Mouse (Mus musculus): ENCODE data around the gene Fam114a1.
A peak's percentile ranks its signal among the peaks of the same experiment; 100 is the strongest.

The Fam114a1 gene

GRCm38 (mm10) chr5:64992540-64992939, 22.7 kb downstream of the Fam114a1 start:
- no peaks in the 10 kb centered on the region for H3K36me3 ChIP-seq (ENCODE audit: insufficient read depth, low read length)
- peak; percentile 21 for TF ChIP-seq CTCF (conservative IDR thresholded peaks at IDR 0.05; ENCODE audit: low read length)
- no peak for TF ChIP-seq POU5F1 (IDR thresholded peaks at IDR 0.05; ENCODE audit: borderline replicate concordance, low read length)
- TF ChIP-seq NANOG (IDR thresholded peaks at IDR 0.05; ENCODE audit: borderline replicate concordance, low read length) = no peak
- H3K4me1 ChIP-seq (replicated peaks; ENCODE audit: low read depth, low read length) = no peaks in the 10 kb centered on the region
- H3K27me3 ChIP-seq (ENCODE audit: insufficient read depth, low read length) = no peaks in the 10 kb centered on the region
- H3K4me3 ChIP-seq (replicated peaks; ENCODE audit: low read length) = no peak overlapping the region
- peaks cover under 1% of the 10 kb centered on the region; the same call in 1 of the 2 replicates for H3K9me3 ChIP-seq (ENCODE audit: low read length)

- Histone ChIP-seq H3K4me3 (replicated peaks; ENCODE audit: low read length) (no peak overlapping the region), H3K36me3 (ENCODE audit: insufficient read depth, low read length) (no peaks in the 10 kb centered on the region), H3K9me3 (ENCODE audit: low read length) (peaks cover 3% of the 10 kb centered on the region; the same call in 1 of the 2 replicates), H3K4me1 (replicated peaks; ENCODE audit: low read depth, low read length) (no peaks in the 10 kb centered on the region), H3K27me3 (ENCODE audit: insufficient read depth, low read length) (no peaks in the 10 kb centered on the region)
- no peak for TF ChIP-seq NANOG (IDR thresholded peaks at IDR 0.05; ENCODE audit: borderline replicate concordance, low read length)
These were observed 25.5 kb downstream of the Fam114a1 start for GRCm38 (mm10) chr5:64995408-64995807.

GRCm38 (mm10) chr5:65002940-65003824, 33.3 kb downstream of the Fam114a1 start:
- Histone ChIP-seq H3K9me3 (ENCODE audit: low read length) (no peaks in the 10 kb centered on the region), H3K4me3 (replicated peaks; ENCODE audit: low read length) (no peak overlapping the region), H3K27me3 (ENCODE audit: insufficient read depth, low read length) (no peaks in the 10 kb centered on the region; the same call in 1 of the 2 replicates), H3K4me1 (replicated peaks; ENCODE audit: low read depth, low read length) (no peaks in the 10 kb centered on the region), H3K36me3 (ENCODE audit: insufficient read depth, low read length) (no peaks in the 10 kb centered on the region)
- TF ChIP-seq POU5F1 (IDR thresholded peaks at IDR 0.05; ENCODE audit: borderline replicate concordance, low read length) (no peak), NANOG (IDR thresholded peaks at IDR 0.05; ENCODE audit: borderline replicate concordance, low read length) (no peak), CTCF (conservative IDR thresholded peaks at IDR 0.05; ENCODE audit: low read length) (peak; percentile 31)

GRCm38 (mm10) chr5:65003946-65004535, 34.2 kb downstream of the Fam114a1 start:
- H3K9me3 ChIP-seq (ENCODE audit: low read length) = no peaks in the 10 kb centered on the region; the same call in 1 of the 2 replicates
- H3K4me3 ChIP-seq (replicated peaks; ENCODE audit: low read length) = no peak overlapping the region
- H3K4me1 ChIP-seq (replicated peaks; ENCODE audit: low read depth, low read length) = no peaks in the 10 kb centered on the region
- TF ChIP-seq NANOG (IDR thresholded peaks at IDR 0.05; ENCODE audit: borderline replicate concordance, low read length) (no peak), CTCF (conservative IDR thresholded peaks at IDR 0.05; ENCODE audit: low read length) (no peak), POU5F1 (IDR thresholded peaks at IDR 0.05; ENCODE audit: borderline replicate concordance, low read length) (no peak)
- no peaks in the 10 kb centered on the region for H3K36me3 ChIP-seq (ENCODE audit: insufficient read depth, low read length)
- H3K27me3 ChIP-seq (ENCODE audit: insufficient read depth, low read length) = no peaks in the 10 kb centered on the region; the same call in 1 of the 2 replicates

GRCm38 (mm10) chr5:65005251-65005650, 35.4 kb downstream of the Fam114a1 start:
- H3K9me3 ChIP-seq (ENCODE audit: low read length) = peaks cover 11% of the 10 kb centered on the region
- no peaks in the 10 kb centered on the region; the same call in 1 of the 2 replicates for H3K27me3 ChIP-seq (ENCODE audit: insufficient read depth, low read length)
- no peaks in the 10 kb centered on the region for H3K36me3 ChIP-seq (ENCODE audit: insufficient read depth, low read length)
- no peak overlapping the region for H3K4me3 ChIP-seq (replicated peaks; ENCODE audit: low read length)
- TF ChIP-seq POU5F1 (IDR thresholded peaks at IDR 0.05; ENCODE audit: borderline replicate concordance, low read length) (no peak), CTCF (conservative IDR thresholded peaks at IDR 0.05; ENCODE audit: low read length) (no peak), NANOG (IDR thresholded peaks at IDR 0.05; ENCODE audit: borderline replicate concordance, low read length) (no peak)
- no peaks in the 10 kb centered on the region for H3K4me1 ChIP-seq (replicated peaks; ENCODE audit: low read depth, low read length)

GRCm38 (mm10) chr5:65006011-65006491, 36.2 kb downstream of the Fam114a1 start:
- no peak overlapping the region for H3K4me3 ChIP-seq (replicated peaks; ENCODE audit: low read length)
- peaks cover 19% of the 10 kb centered on the region for H3K9me3 ChIP-seq (ENCODE audit: low read length)
- H3K4me1 ChIP-seq (replicated peaks; ENCODE audit: low read depth, low read length) = no peaks in the 10 kb centered on the region
- H3K27me3 ChIP-seq (ENCODE audit: insufficient read depth, low read length) = no peaks in the 10 kb centered on the region; the same call in 1 of the 2 replicates
- H3K36me3 ChIP-seq (ENCODE audit: insufficient read depth, low read length) = no peaks in the 10 kb centered on the region
- no peak for TF ChIP-seq POU5F1 (IDR thresholded peaks at IDR 0.05; ENCODE audit: borderline replicate concordance, low read length)
- TF ChIP-seq NANOG (IDR thresholded peaks at IDR 0.05; ENCODE audit: borderline replicate concordance, low read length) = no peak
- no peak for TF ChIP-seq CTCF (conservative IDR thresholded peaks at IDR 0.05; ENCODE audit: low read length)

- Histone ChIP-seq H3K36me3 (ENCODE audit: insufficient read depth, low read length) (no peaks in the 10 kb centered on the region), H3K4me3 (replicated peaks; ENCODE audit: low read length) (no peak overlapping the region), H3K9me3 (ENCODE audit: low read length) (peaks cover 24% of the 10 kb centered on the region), H3K27me3 (ENCODE audit: insufficient read depth, low read length) (no peaks in the 10 kb centered on the region; the same call in 1 of the 2 replicates), H3K4me1 (replicated peaks; ENCODE audit: low read depth, low read length) (peaks cover 11% of the 10 kb centered on the region; the same call in 1 of the 2 replicates)
- no peak for TF ChIP-seq CTCF (conservative IDR thresholded peaks at IDR 0.05; ENCODE audit: low read length)
- TF ChIP-seq POU5F1 (IDR thresholded peaks at IDR 0.05; ENCODE audit: borderline replicate concordance, low read length) = no peak
- TF ChIP-seq NANOG (IDR thresholded peaks at IDR 0.05; ENCODE audit: borderline replicate concordance, low read length) = no peak
These were observed 42.2 kb downstream of the Fam114a1 start for GRCm38 (mm10) chr5:65011901-65012573.

GRCm38 (mm10) chr5:65015508-65015907, 45.6 kb downstream of the Fam114a1 start:
- TF ChIP-seq POU5F1 (IDR thresholded peaks at IDR 0.05; ENCODE audit: borderline replicate concordance, low read length) = no peak
- TF ChIP-seq NANOG (IDR thresholded peaks at IDR 0.05; ENCODE audit: borderline replicate concordance, low read length) = no peak
- no peak for TF ChIP-seq CTCF (conservative IDR thresholded peaks at IDR 0.05; ENCODE audit: low read length)
- Histone ChIP-seq H3K4me3 (replicated peaks; ENCODE audit: low read length) (no peak overlapping the region), H3K9me3 (ENCODE audit: low read length) (peaks cover 10% of the 10 kb centered on the region), H3K27me3 (ENCODE audit: insufficient read depth, low read length) (no peaks in the 10 kb centered on the region), H3K4me1 (replicated peaks; ENCODE audit: low read depth, low read length) (peaks cover 25% of the 10 kb centered on the region; the same call in 1 of the 2 replicates), H3K36me3 (ENCODE audit: insufficient read depth, low read length) (no peaks in the 10 kb centered on the region)
